Mouse (Mus musculus): ENCODE measurements at regions not wholly inside any gene's neighbourhood (a gene's known extent, or its start where the extent isn't known, plus 50 kb on each side); places are given as distances from the start of the nearest gene placed in this dataset.

DNA sequence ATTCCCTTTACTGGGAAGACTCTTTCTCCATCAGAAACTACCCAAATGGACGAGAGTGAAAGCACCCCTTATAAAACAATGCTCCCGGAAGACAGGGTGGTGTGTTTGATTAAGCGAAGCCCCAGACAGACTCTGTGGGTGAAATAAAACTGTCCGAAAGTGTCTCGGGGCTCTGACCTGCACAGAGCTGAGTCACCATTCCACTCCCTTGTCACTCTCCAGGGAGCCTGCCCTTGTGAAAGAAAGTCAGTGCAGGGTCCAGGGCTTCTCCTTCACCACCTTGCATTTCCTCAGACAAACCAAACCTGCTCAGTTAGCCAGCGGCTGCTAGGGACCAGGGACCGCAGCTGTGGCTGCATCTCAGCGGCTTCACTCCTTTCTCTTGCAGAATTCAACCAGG is 222.3 kb upstream of the Irx3 start:
- no peak for TF ChIP-seq POLR2A (IDR thresholded peaks at IDR 0.05; ENCODE audit: extremely low read depth, insufficient read depth, low read length)
- TF ChIP-seq CTCF (IDR thresholded peaks at IDR 0.05; ENCODE audit: extremely low read depth, insufficient read depth, low read length): no peak
